Mouse (Mus musculus): ENCODE measurements at regions not wholly inside any gene's neighbourhood (a gene's known extent, or its start where the extent isn't known, plus 50 kb on each side); places are given as distances from the start of the nearest gene placed in this dataset.

- no peak overlapping the region for H3K4me2 ChIP-seq (replicated peaks; ENCODE audit: low read depth, low read length, severe bottlenecking)
- peaks cover 13% of the 10 kb centered on the region for H3K4me1 ChIP-seq (ENCODE audit: control insufficient read depth, insufficient read depth, low read length)
- TF ChIP-seq POLR2A (IDR thresholded peaks at IDR 0.05; ENCODE audit: borderline replicate concordance, extremely low read depth, insufficient read depth, insufficient read length), result no peak
- no peak overlapping the region for H3K9ac ChIP-seq (ENCODE audit: low read depth, low read length, severe bottlenecking)
- no peaks in the 10 kb centered on the region for H3K27me3 ChIP-seq (ENCODE audit: control insufficient read depth, insufficient read depth, low read length)
- DNase-seq (ENCODE audit: low spot score) (no peak), ATAC-seq (ENCODE audit: low FRiP score, low read depth) (no peak)
- H3K4me3 ChIP-seq (replicated peaks; ENCODE audit: low read length), result no peak overlapping the region
- whole genome bisulfite sequencing, result 90% methylated on average over 6 of the region's 6 CpGs
- no peaks in the 10 kb centered on the region for H3K36me3 ChIP-seq (ENCODE audit: control insufficient read depth, insufficient read depth, low read length)
- H3K27ac ChIP-seq (replicated peaks; ENCODE audit: low read depth, low read length), result no peak overlapping the region
- H3K9me3 ChIP-seq (ENCODE audit: control insufficient read depth, low read length), result no peaks in the 10 kb centered on the region
Measured at GRCm38 (mm10) chr9:32938857-32939256, 302.8 kb downstream of the Ets1 start.

GRCm38 (mm10) chr9:32939626-32940025 lies 303.6 kb downstream of the Ets1 start:
- H3K4me3 ChIP-seq (replicated peaks; ENCODE audit: low read length), result no peak overlapping the region
- peaks cover 13% of the 10 kb centered on the region for H3K4me1 ChIP-seq (ENCODE audit: control insufficient read depth, insufficient read depth, low read length)
- no peak for TF ChIP-seq POLR2A (IDR thresholded peaks at IDR 0.05; ENCODE audit: borderline replicate concordance, extremely low read depth, insufficient read depth, insufficient read length)
- no peaks in the 10 kb centered on the region for H3K27me3 ChIP-seq (ENCODE audit: control insufficient read depth, insufficient read depth, low read length)
- DNase-seq (ENCODE audit: low spot score) (no peak), ATAC-seq (ENCODE audit: low FRiP score, low read depth) (no peak)
- no peak overlapping the region for H3K4me2 ChIP-seq (replicated peaks; ENCODE audit: low read depth, low read length, severe bottlenecking)
- no peaks in the 10 kb centered on the region for H3K9me3 ChIP-seq (ENCODE audit: control insufficient read depth, low read length)
- H3K36me3 ChIP-seq (ENCODE audit: control insufficient read depth, insufficient read depth, low read length), result no peaks in the 10 kb centered on the region
- WGBS, result 98% methylated on average over 3 of the region's 3 CpGs
- no peak overlapping the region for H3K9ac ChIP-seq (ENCODE audit: low read depth, low read length, severe bottlenecking)
- H3K27ac ChIP-seq (replicated peaks; ENCODE audit: low read depth, low read length), result no peak overlapping the region

- no peaks in the 10 kb centered on the region for H3K27me3 ChIP-seq (ENCODE audit: control insufficient read depth, insufficient read depth, low read length)
- no peak for TF ChIP-seq POLR2A (IDR thresholded peaks at IDR 0.05; ENCODE audit: borderline replicate concordance, extremely low read depth, insufficient read depth, insufficient read length)
- H3K4me1 ChIP-seq (ENCODE audit: control insufficient read depth, insufficient read depth, low read length), result peaks cover 13% of the 10 kb centered on the region
- ATAC-seq (ENCODE audit: low FRiP score, low read depth) (peak; percentile 83), DNase-seq (ENCODE audit: low spot score) (peak; percentile 87)
- 20% methylated on average over 19 of the region's 19 CpGs for WGBS
- no peaks in the 10 kb centered on the region for H3K9me3 ChIP-seq (ENCODE audit: control insufficient read depth, low read length)
- no peaks in the 10 kb centered on the region for H3K36me3 ChIP-seq (ENCODE audit: control insufficient read depth, insufficient read depth, low read length)
- peak overlapping the region; percentile 42 for H3K4me3 ChIP-seq (replicated peaks; ENCODE audit: low read length)
- no peak overlapping the region for H3K27ac ChIP-seq (replicated peaks; ENCODE audit: low read depth, low read length)
- peak overlapping the region; percentile 46 for H3K9ac ChIP-seq (ENCODE audit: low read depth, low read length, severe bottlenecking)
- peak overlapping the region; percentile 60 for H3K4me2 ChIP-seq (replicated peaks; ENCODE audit: low read depth, low read length, severe bottlenecking)
Measured at GRCm38 (mm10) chr9:32940111-32940813, 304.2 kb downstream of the Ets1 start.

- Histone ChIP-seq H3K36me3 (ENCODE audit: control insufficient read depth, insufficient read depth, low read length) (no peaks in the 10 kb centered on the region), H3K4me3 (replicated peaks; ENCODE audit: low read length) (peak overlapping the region; percentile 42; the same call in 1 of the 2 replicates), H3K4me2 (replicated peaks; ENCODE audit: low read depth, low read length, severe bottlenecking) (peak overlapping the region; percentile 60), H3K9ac (ENCODE audit: low read depth, low read length, severe bottlenecking) (no peak overlapping the region), H3K27me3 (ENCODE audit: control insufficient read depth, insufficient read depth, low read length) (no peaks in the 10 kb centered on the region), H3K27ac (replicated peaks; ENCODE audit: low read depth, low read length) (no peak overlapping the region), H3K4me1 (ENCODE audit: control insufficient read depth, insufficient read depth, low read length) (peaks cover 13% of the 10 kb centered on the region), H3K9me3 (ENCODE audit: control insufficient read depth, low read length) (no peaks in the 10 kb centered on the region)
- TF ChIP-seq POLR2A (IDR thresholded peaks at IDR 0.05; ENCODE audit: borderline replicate concordance, extremely low read depth, insufficient read depth, insufficient read length), result no peak
- no peak for ATAC-seq (ENCODE audit: low FRiP score, low read depth)
- WGBS, result 56% methylated on average over 12 of the region's 12 CpGs
- no peak for DNase-seq (ENCODE audit: low spot score)
Measured at GRCm38 (mm10) chr9:32940919-32941767, 305.1 kb downstream of the Ets1 start.

GRCm38 (mm10) chr9:32941768-32942030 lies 305.7 kb downstream of the Ets1 start:
- H3K9ac ChIP-seq (ENCODE audit: low read depth, low read length, severe bottlenecking), result no peak overlapping the region
- no peak overlapping the region for H3K4me3 ChIP-seq (replicated peaks; ENCODE audit: low read length)
- no peaks in the 10 kb centered on the region for H3K9me3 ChIP-seq (ENCODE audit: control insufficient read depth, low read length)
- no peak overlapping the region for H3K4me2 ChIP-seq (replicated peaks; ENCODE audit: low read depth, low read length, severe bottlenecking)
- no peak for TF ChIP-seq POLR2A (IDR thresholded peaks at IDR 0.05; ENCODE audit: borderline replicate concordance, extremely low read depth, insufficient read depth, insufficient read length)
- DNase-seq (ENCODE audit: low spot score) (peak; percentile 26), ATAC-seq (ENCODE audit: low FRiP score, low read depth) (no peak)
- H3K27me3 ChIP-seq (ENCODE audit: control insufficient read depth, insufficient read depth, low read length), result no peaks in the 10 kb centered on the region
- no peaks in the 10 kb centered on the region for H3K36me3 ChIP-seq (ENCODE audit: control insufficient read depth, insufficient read depth, low read length)
- H3K27ac ChIP-seq (replicated peaks; ENCODE audit: low read depth, low read length), result no peak overlapping the region
- H3K4me1 ChIP-seq (ENCODE audit: control insufficient read depth, insufficient read depth, low read length), result peaks cover 13% of the 10 kb centered on the region

Data from limb, embryonic 14.5 days (tissue).